ENCODE assay signal across 15 mouse cellular contexts in genomic region chr2:34669203-34669746, GRCm38 (mm10).
DNase-seq lines count a peak whose midpoint lies in the region; ATAC-seq and TF ChIP-seq lines count a peak whose summit lies in the region.
"Had no signal": no experiment of that assay in that cellular context is flagged by ENCODE, and none has a peak within 500 bp of the region (broad histone marks: within the 10 kb centered on the region; RNA-seq: fewer than 3 reads in every experiment).

No protein-coding gene starts in this region.

- no peak overlapping the region for H3K4me2 ChIP-seq in hindbrain, embryonic 15.5 days
- H3K4me2 ChIP-seq in hindbrain, postnatal 0 days (ENCODE audit: low read depth, low read length) = no peak overlapping the region
- H3K4me2 ChIP-seq in heart, embryonic 15.5 days = peak overlapping the region; percentile 44
- peak overlapping the region; percentile 38 for H3K4me2 ChIP-seq in myocyte (ENCODE audit: low read depth)
- H3K4me2 ChIP-seq: forebrain, embryonic 15.5 days; neural tube, embryonic 13.5 days had no signal

- no peaks in the 10 kb centered on the region for H3K9me3 ChIP-seq in hindbrain, embryonic 15.5 days
- no peaks in the 10 kb centered on the region for H3K9me3 ChIP-seq in hindbrain, postnatal 0 days (ENCODE audit: low read length)
- H3K9me3 ChIP-seq in heart, embryonic 15.5 days (replicated peaks) = no peaks in the 10 kb centered on the region
- H3K9me3 ChIP-seq: forebrain, embryonic 15.5 days; neural tube, embryonic 13.5 days had no signal

- intact Hi-C loops in left cerebral cortex, postnatal 14 days (cut with DNase I) = no loop called here

- H3K4me3 ChIP-seq in hindbrain, embryonic 15.5 days = no peak overlapping the region
- H3K4me3 ChIP-seq in hindbrain, postnatal 0 days (ENCODE audit: low read length) = no peak overlapping the region
- no peak overlapping the region for H3K4me3 ChIP-seq in heart, embryonic 15.5 days
- H3K4me3 ChIP-seq in myocyte = no peak overlapping the region
- H3K4me3 ChIP-seq: forebrain, embryonic 15.5 days; neural tube, embryonic 13.5 days had no signal

- no peak for TF ChIP-seq CTCF in hindbrain, postnatal 0 days (IDR thresholded peaks at IDR 0.05; ENCODE audit: low read depth)

- TF ChIP-seq POLR2A in myocyte (IDR thresholded peaks at IDR 0.05; ENCODE audit: insufficient read length, low read depth) = no peak

- H3ac ChIP-seq in myocyte (ENCODE audit: control insufficient read depth, insufficient read length) = no peak overlapping the region

- no peaks in the 10 kb centered on the region for H3K27me3 ChIP-seq in hindbrain, embryonic 15.5 days
- no peaks in the 10 kb centered on the region for H3K27me3 ChIP-seq in hindbrain, postnatal 0 days (ENCODE audit: insufficient read depth, low read length)
- H3K27me3 ChIP-seq in heart, embryonic 15.5 days = no peaks in the 10 kb centered on the region; the same call in 1 of the 2 replicates
- H3K27me3 ChIP-seq in myocyte (ENCODE audit: control insufficient read depth, insufficient read depth, insufficient read length) = peaks cover 4% of the 10 kb centered on the region
- H3K27me3 ChIP-seq: forebrain, embryonic 15.5 days had no signal

- no peaks in the 10 kb centered on the region for H3K36me3 ChIP-seq in hindbrain, embryonic 15.5 days
- H3K36me3 ChIP-seq in hindbrain, postnatal 0 days (ENCODE audit: insufficient read depth, low read length) = no peaks in the 10 kb centered on the region
- no peaks in the 10 kb centered on the region for H3K36me3 ChIP-seq in heart, embryonic 15.5 days
- no peaks in the 10 kb centered on the region for H3K36me3 ChIP-seq in myocyte (ENCODE audit: control insufficient read depth, insufficient read depth)
- H3K36me3 ChIP-seq: forebrain, embryonic 15.5 days had no signal

- ATAC-seq in hindbrain, embryonic 15.5 days (ENCODE audit: low FRiP score, low read depth) = no peak
- no peak for ATAC-seq in hindbrain, postnatal 0 days
- peak; percentile 20; the same call in 1 of the 2 replicates for ATAC-seq in heart, embryonic 15.5 days (replicated peaks; ENCODE audit: insufficient number of reproducible peaks, insufficient read depth, low FRiP score, low read depth)
- ATAC-seq: CD4-positive, CD25-positive, alpha-beta regulatory T cell, adult 4 months; forebrain, embryonic 15.5 days had no signal

- H3K4me1 ChIP-seq in hindbrain, embryonic 15.5 days (replicated peaks) = peaks cover 39% of the 10 kb centered on the region
- peaks cover 8% of the 10 kb centered on the region for H3K4me1 ChIP-seq in hindbrain, postnatal 0 days (ENCODE audit: insufficient read depth, low read length)
- H3K4me1 ChIP-seq in heart, embryonic 15.5 days (replicated peaks) = peaks cover 30% of the 10 kb centered on the region

- H3K9ac ChIP-seq in hindbrain, embryonic 15.5 days = no peak overlapping the region
- no peak overlapping the region for H3K9ac ChIP-seq in hindbrain, postnatal 0 days (replicated peaks; ENCODE audit: low read length)
- no peak overlapping the region for H3K9ac ChIP-seq in heart, embryonic 15.5 days
- H3K9ac ChIP-seq: forebrain, embryonic 15.5 days; liver, embryonic 14.5 days had no signal

- H3K79me2 ChIP-seq in myocyte (ENCODE audit: control insufficient read depth, insufficient read depth) = no peaks in the 10 kb centered on the region

- 0 out of 2 replicates have a peak overlapping the region, but pooled peaks have one; percentile 60 for H3K27ac ChIP-seq in hindbrain, embryonic 15.5 days (replicated peaks)
- no peak overlapping the region; the same call in 1 of the 2 replicates for H3K27ac ChIP-seq in hindbrain, postnatal 0 days
- peak overlapping the region; percentile 82 for H3K27ac ChIP-seq in heart, embryonic 15.5 days
- H3K27ac ChIP-seq: forebrain, embryonic 15.5 days; liver, embryonic 14.5 days had no signal

- WGBS in hindbrain, embryonic 15.5 days = 61% methylated on average over 8 of the region's 8 CpGs
- WGBS in hindbrain, postnatal 0 days = 61% methylated on average over 8 of the region's 8 CpGs
- WGBS in heart, embryonic 15.5 days = 25% methylated on average over 8 of the region's 8 CpGs

- DNase-seq in hindbrain, postnatal 0 days (ENCODE audit: low spot score) = no peak
- DNase-seq in retina, postnatal 1 day = peak; percentile 55
- no peak for DNase-seq in retina, embryonic 14.5 days (ENCODE audit: low spot score)
- DNase-seq in left cerebral cortex, postnatal 14 days (ENCODE audit: low spot score in 2 of 2) = no peak
- DNase-seq: adrenal gland, adult 8-10 months; cerebellum, adult 11-12 months; kidney, adult 18-20 months; kidney, postnatal 36 days had no signal

TF ChIP-seq in myocyte, 11 proteins besides CTCF, POLR2A, EP300 and RAD21:
- TF ChIP-seq MYOG (IDR thresholded peaks at IDR 0.05; ENCODE audit: control insufficient read depth in 1 of 3, insufficient read depth in 1 of 3, insufficient read length in 2 of 3, low read depth in 2 of 3) (peak in 2 of 3 experiments; percentile 42 to 62), MYOD1 (IDR thresholded peaks at IDR 0.05; ENCODE audit: control insufficient read depth in 1 of 3, insufficient read length in 2 of 3, low read depth in 2 of 3) (peak in 2 of 3 experiments; percentile 58 to 74), E2F4 (IDR thresholded peaks at IDR 0.05; ENCODE audit: insufficient read depth) (no peak), POLR2AphosphoS2 (IDR thresholded peaks at IDR 0.05; ENCODE audit: insufficient read length, low read depth) (no peak)

Comparison
In these comparisons a context has a peak if more than half of its experiments do, and no peak if none do; other contexts are left out.
1. H3K4me2 ChIP-seq: peak in heart, embryonic 15.5 days (single experiment) and myocyte (single experiment); none in hindbrain, embryonic 15.5 days (single experiment) and hindbrain, postnatal 0 days (single experiment).